Mouse (Mus musculus) left cerebral cortex, adult 11 months (tissue): ENCODE measurements around the gene Cacnb2.

Experiments
- DNase-seq: peaks from one replicate; pipeline ENCODE4 v3.0.0; 2022; ENCODE audit warnings: low spot score

The Cacnb2 gene

DNA sequence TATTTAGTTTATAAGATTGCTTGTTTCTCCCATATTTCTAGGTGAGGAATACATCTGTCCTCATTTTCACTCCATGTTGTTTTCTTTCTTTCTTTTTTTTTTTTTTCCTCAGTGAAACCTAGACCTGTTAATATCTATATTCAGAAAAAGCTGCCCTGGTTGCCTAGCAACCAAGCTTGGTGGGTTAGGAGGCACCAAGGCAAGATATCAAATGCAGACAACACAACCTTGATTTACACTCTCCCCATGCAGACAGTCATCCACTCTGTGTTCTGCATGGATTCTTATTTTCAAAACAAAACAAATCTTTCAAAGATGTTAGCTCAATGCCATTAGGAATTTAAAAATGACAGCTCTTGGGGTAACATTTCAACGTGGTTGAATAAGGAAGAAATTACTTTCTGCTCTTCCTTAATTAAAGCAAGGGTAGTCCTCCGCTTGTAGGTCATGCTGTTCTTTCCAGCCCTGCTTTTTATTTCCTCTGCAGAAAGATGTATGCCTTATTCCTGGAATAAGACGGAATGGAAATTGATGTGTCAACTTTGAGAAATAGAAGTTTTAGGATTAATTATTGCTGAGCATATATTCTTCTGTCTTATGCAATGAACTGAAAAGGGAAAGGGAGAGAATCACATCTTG lies 172.1 kb downstream of the Cacnb2 start:
- no peak for DNase-seq

DNA sequence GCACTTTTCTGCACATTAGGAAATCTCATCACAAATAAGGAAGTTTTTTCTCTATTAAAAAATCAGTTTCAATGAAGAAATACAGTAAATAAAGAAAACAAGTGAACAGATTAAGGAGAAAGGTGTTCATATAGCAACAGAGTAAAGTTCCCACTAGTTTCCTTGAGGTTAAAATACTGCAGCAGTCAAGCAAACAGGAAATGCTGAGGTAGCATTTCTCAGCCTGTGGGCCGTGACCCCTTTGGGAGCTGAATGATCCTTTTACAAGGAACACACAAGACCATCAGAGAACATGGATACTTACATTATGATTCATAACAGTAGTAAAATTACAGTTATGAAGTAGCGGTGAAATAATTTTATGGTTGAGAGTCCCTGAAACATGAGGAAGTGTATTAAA lies 185.1 kb downstream of the Cacnb2 start:
- no peak for DNase-seq

DNA sequence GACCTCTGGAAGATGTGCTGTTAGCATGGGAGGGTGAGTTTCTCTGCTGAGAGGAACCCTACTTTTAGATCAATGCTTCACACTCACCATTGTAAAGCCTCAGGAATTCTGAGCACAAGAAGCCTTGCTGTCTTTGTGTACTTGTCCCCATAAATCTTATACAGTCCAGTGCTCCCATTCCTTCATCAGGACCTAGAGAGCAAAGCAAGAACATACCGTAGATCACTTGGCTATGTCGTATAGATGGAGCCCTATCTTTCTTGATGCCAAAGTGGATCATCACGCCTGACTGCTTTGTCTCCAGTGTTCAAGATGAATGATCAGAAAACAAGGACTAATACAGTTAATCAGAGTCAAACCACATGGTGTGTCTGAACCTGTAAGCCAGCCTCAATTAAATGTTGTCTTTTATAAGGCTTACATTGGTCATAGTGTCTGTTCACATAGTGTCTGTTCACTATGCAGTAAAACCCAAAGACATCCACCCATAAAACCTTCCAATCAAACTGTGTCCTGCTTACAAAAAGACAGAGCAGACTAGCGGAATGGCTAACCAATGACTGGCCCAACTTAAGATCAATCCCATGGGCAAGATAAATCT lies 198.7 kb downstream of the Cacnb2 start:
- no peak for DNase-seq

DNA sequence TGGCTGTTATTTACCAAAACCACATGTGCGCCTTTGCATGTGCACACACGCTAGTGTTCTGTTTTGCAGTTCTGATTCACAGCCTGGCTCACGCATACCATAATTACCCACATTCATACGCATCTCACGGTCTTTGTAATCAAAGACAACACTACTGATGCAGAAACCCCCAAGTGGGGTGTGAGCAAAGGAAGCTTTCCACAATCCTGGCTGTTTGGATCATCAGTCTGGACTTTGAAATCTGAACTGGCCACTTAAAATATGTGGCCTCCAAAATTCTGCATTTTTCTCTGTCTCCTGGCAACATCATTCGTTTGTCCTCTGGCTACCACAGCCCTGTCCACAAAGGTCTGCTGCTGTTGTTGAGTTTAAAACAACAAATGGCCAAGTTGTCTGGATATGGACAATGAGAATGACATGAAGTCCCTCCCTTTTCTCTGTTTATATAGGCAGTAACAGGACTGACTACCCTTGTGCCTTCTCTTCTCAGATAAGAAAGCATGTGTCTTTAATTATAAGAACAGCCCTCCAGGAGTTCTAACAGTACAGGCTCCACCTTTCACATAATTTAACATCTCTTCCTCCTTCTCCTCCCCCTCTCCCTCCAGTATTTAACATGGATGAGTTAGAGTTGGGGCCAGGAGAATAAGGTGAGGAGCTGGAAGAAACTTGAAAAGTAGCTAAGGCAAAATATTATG lies 204.9 kb downstream of the Cacnb2 start:
- no peak for DNase-seq

DNA sequence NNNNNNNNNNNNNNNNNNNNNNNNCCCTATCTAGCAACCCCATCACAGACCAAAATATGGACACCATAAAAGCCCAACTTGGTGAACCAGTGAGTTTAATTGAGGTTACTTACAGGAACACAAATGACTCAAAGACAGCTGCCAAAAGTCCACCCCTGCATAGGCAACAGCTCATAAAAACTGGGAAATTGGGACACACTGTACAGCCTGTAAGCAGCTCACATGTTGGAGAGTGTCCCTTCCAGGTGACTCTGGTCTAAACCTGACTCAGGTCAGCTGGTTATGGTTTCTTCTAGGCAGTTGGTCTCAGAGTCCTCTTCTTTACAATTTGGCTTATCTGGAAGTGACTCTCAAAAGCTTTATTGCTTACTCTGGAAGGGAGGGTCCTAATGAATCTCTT lies 212.1 kb downstream of the Cacnb2 start:
- DNase-seq, result no peak

DNA sequence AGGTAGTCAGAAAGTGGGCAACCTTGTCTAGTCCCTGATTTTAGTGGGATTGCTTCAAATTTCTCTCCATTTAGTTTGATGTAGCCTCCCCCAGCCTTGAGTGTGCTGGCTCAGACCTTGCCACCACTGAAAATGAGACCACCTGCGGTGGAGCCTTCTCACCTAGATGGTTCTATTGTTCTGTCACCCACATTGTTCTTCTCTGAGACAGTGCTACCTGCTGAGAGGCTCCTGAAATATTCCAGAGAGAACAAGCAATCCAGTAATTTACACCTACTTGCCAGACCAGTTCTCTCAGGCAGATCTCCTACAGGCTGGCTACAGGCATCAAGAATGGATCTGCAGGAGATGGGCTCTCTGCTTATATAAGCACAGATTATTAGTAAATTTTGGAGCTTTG lies 215.8 kb downstream of the Cacnb2 start:
- DNase-seq, result no peak

DNA sequence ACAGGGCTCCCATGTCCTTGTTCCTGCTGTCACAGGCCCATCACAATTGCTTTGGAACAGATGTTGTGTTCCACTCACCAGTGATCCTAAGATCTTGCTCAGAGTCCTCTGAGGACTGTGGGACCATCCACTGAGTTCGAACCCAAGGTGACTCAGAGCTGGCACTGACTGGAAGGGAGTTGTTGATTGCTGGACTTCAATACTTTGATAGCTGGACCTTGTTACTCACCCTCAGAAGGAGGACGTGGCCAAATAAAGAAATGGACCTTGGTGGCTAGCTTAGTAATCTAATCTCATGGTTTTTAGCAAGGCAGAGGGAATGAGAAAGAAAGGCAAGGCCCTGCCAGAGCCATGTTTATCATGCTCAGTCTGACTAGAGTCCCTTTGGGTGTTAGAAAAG lies 218.1 kb downstream of the Cacnb2 start:
- DNase-seq, result no peak

DNA sequence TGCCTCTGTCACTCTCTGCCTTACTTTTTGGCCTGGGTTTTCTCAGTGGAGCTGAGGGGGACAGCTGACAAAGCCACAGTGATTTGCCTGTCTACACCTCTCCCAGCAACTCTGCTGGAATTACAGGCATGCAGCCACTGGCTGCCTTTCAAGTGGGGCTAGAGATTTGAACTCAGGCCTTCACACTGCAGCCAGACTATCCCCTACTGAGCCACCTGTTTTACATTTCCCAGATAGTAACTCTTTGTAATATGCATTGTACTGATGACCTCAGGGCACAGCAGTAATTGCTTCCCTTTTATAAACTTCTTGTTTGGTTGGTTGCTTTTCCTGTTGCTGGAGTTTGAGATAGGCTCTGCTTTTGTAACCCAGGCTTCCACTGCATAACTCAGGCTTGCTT lies 220.2 kb downstream of the Cacnb2 start:
- DNase-seq, result no peak

DNA sequence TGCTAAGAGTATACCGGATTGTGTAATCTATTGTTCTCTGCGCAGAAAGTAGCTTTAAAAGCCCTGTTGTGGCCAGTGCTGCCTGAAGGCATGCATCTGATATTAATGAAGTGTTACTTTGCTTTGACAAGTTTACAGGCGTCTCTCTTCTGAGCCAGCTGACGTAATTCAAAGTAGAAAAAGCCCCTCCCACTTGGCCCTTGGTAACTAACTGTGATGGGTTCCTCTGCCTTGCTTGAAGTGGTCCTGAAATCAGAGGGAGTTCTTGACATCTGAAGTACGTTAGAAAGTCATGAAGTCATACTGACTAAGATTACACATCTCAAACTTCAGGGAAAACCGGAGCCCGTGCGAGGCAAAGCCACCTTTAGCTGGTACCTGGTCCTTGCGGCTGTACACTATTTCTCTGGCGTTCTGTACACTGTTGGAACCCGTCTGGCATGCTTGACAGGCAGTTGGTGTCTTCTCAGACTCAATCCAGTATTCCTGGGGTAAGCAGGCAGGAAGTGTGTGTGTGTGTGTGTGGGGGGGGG lies 221.0 kb downstream of the Cacnb2 start:
- no peak for DNase-seq

DNA sequence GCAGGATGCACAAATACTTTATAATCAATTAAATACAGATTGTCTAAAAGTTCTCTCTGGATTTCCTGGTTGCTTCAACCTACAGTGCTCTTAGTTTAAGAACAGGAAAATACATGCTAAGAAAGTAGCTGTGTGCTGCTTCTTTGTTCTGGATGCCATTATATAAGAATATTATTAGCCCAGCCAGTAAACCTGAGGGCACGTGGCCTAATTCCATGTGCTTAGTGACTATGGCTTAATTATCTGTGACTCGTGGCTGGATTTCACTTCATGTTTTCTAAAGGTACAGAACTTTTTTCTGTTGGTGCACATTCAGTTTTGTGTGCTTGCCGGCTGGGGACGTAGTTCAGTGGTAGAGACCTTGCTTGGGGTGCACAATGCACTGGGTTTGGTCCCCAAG lies 222.3 kb downstream of the Cacnb2 start:
- DNase-seq, result no peak

DNA sequence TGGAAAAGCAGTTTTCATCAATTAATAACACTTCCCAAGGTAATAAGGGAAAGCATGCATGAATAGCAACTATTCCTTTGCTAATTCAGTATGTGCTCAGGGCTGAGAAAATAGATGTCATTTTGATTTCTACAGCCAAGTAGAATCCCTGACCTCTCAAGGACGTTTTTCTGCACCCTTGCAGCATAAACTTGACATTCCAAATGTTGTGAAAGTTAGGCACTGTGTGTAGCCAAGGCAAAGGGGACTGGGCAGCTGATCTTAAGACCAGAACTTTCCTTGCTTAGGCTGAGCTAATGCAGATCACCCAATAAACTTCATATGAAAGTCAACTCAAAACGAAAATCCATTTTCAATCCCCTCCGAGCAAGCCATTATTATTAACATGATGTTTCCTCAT lies 226.6 kb downstream of the Cacnb2 start:
- no peak for DNase-seq

DNA sequence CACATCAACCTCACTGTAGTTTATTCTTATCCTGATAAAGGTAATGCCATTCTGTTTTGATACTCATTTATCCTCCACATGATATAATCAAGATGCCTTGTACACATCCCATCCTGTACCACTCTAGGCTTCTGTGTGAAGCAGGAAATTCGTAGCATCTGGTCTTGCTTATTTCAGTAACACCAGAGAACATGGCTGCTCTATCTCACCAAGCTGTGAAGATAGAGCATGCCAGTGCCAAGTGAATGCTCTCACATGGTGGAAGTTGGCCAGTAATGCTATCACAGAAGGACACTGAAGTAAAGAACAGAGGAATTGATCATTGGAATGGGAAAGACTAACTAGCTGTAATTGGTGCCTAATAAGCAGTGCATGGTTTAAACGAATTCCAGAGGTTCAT lies 228.4 kb downstream of the Cacnb2 start:
- no peak for DNase-seq

DNA sequence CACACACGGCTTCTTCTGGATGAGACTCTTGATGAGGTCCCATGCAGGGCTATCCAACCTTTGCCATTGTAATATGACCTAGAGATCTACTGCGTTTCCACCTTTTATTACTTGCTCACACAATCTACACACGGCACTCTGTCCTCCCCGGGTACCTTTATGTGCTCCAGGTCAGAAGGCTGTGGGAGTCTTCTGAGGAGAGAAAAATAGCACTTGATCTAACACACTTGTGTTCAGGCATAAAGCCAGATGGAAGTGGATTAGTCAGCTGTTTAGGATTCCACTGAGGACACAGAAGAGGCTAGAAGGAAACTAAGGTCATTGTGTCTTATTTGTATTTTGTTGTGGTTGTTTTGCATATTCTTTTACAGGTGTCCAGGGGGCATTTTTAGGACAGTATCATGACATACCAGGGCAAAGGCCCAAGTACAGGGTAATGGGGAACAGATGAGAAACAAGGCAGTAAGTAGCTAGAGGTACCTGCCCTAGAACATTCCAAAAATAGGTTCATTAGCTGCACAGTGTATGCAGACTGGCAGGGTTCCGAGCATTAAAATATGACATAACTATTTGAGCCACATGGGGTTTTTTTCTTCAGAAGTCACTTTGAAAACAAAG lies 231.9 kb downstream of the Cacnb2 start:
- DNase-seq, result no peak

DNA sequence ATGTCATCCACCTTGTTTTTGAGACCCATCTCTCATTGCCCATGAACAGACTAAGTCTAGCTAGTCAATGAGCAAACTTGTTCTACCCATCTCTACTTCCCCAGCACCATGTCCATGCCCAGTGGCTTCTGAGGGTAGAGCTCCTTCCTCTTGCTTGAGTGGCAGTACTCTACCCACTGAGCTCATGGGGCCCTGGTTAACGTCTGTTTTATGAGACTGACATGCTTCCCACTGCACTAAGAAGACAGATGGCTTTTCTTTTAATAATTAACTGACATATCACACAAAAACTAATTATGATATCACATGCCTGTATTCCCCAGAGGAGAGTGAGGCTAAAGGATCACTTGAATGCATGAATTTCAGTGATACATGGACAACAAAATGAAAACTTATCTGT lies 238.4 kb downstream of the Cacnb2 start:
- DNase-seq, result no peak

DNA sequence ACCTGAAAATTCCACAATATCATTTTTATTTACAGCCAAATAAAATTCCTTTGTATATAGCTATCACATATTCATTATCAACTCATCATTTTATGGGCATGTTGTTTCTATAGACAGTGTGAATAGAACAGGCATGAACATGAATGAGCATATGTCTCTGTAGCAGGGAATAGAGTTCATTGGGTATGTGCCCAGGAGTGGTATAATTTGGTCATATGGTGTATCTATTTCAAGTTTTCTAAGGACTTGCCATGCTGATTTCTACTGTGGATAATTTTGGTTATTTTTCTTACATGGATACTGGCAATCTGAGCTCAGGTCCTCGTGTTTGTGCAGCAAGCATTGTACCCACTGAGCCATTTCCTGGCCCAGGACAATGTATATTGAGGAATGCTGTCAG lies 243.8 kb downstream of the Cacnb2 start:
- no peak for DNase-seq

DNA sequence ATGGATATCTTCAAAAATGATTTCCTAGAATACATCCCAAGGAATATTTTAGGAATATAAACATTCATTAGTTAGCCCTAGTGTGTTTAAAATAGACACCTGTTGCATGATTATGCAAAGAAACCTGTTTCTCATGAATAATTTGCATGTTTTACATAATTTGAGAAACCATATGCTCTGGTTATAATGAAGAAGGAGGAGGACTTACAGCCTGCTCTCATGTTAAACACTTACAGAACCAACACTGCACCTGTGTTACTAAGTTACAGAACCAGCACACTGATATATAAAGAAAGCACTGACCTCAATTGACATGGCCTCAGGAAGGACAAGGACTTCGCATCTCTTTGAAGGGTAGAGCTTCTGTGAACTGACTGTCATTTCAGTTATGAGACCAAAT lies 244.3 kb downstream of the Cacnb2 start:
- DNase-seq, result no peak

DNA sequence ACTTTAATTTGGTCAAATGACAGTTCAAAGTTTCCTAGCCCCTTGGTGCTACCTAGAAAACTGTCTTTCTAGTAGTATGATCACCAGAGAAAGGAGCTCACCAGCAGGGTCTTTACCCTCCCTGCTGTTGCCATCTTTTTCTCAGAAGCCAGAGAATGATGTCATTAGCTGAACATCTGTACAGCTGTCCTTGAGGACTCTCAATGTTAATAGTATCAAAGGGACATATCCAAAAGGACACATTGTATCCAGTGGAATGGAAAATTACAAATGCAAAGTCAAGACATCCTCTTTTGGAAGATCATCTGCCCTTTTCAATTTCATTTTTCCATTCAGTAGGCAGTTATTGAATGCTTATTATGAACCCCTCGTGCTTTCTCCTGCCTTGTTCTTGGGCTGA lies 247.9 kb downstream of the Cacnb2 start:
- no peak for DNase-seq

DNA sequence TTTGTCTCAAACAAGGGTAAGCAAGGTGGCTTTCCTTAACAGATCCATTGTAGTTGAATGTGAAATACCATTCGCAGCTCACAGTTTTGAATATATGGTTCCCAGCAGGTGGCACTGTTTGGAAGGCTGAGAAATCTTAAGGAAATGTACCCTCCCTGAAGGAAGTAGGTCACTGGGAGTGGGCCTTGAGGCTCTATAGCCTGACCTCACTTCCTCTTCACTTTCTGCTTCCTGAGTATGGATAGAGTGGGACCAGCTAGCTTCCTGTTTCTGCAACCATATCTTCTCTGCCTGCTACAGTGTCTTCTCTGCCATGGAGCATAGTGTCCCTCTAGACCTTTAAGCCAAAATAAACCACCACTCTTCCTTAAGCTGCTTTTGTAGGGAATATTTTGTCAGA lies 248.5 kb downstream of the Cacnb2 start:
- DNase-seq, result no peak

DNA sequence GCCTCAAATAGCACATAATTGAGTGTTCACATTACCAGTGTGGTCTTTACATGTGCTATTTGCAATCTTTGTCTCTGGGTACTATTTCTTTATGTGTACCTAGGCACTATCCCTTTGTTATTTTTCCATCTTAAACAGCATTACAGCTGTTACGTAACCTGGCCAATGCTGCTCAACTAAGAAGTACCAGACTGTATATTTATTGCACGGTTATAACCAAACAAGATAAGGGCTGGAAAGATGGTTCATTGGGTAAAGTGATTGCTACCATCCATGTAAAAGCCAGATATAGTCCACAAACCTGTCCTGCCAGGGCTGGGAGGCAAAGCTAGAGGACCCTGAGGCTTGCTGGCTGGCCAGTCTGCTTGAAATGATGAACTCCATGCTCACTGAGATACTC lies 251.2 kb downstream of the Cacnb2 start:
- no peak for DNase-seq

DNA sequence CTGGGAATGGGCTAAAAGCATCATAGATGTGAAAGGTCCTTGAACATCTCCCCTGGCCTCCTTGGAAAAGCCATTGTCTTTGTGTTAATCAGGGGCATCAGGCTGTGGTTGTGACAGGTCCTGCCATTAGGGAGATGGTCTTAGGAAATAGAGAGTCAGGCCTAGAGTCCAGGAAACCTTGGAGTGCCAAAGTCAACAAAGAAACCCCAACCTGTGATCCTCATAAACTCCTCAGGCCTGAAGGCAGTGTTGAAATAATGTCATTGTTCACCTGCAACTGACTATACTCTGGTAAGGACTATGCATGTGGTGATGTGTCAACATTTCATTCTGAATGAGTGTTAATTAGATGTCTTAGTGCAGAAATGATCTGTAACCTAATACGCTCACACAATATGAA lies 255.4 kb downstream of the Cacnb2 start:
- no peak for DNase-seq

DNA sequence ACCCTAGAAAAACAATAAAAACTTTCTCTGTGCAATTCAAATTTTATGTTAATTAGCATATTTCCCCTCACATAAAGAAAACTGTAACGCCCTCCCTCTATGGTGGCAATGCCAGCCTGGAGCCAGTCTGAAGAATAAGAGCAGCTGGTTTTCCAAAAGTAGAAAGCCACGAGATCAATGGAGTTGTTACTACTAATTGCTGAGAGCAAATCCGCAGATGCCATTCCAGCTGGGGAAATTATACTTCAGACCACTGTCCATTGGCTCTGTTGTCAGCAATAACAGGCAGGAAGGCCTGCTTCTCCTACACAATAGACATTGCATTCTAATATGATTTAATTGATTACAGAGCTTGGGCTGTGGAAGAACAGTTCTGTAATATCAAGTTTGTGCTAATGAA lies 257.5 kb downstream of the Cacnb2 start:
- no peak for DNase-seq

DNA sequence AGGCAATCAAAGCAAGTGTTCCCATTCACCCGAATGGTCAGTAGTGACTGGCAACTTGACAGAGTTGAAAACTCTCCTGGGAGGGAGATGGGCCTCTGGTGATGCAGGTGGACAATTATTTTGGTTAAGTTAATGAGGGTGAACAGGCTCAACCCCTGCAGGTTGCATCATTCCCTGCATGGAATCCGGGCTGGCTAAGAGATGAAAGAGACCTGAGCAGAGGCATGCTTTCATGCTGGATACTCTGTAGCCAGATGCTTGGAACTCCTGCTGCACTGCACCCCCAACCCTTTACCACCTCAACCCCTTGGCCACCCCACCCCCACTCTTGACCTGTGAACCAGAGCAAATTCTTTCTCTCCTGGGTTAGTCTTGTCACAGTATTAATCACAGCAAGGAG lies 258.7 kb downstream of the Cacnb2 start:
- DNase-seq, result no peak

DNA sequence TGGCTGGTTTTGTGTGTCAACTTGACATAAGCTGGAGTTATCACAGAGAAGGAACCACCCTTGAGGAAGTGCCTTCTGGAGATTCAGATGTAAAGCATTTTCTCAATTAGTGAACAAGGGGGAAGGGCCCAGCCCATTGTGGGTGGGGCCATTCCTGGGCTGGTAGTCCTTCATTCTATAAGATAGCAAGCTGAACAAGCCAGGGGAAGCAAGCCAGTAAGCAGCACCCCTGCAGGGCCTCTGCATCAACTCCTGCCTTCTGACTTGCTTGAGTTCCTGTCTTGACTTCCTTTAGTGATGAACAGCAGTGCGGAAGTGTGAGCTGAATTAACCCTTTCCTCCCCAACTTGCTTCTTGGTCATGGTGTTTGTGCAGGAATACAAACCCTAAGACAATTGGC lies 260.1 kb downstream of the Cacnb2 start:
- no peak for DNase-seq
